Mouse (Mus musculus): Measurements from ENCODE around the gene Gm773. TPM values are rescaled to one million over a fixed set of nuclear protein-coding genes. Genes with fewer than 3 reads are reported as not detected.
"Not testable (repeated sequence)": the region's sequence is repeated elsewhere in the genome, so short reads cannot be mapped to it uniquely, and the experiment has no call there.

The Gm773 gene
- polyA plus RNA-seq (2016; fragmentation: Nextera tagmentation; extraction: Ambion mirVana): not detected in 2 replicates

DNA sequence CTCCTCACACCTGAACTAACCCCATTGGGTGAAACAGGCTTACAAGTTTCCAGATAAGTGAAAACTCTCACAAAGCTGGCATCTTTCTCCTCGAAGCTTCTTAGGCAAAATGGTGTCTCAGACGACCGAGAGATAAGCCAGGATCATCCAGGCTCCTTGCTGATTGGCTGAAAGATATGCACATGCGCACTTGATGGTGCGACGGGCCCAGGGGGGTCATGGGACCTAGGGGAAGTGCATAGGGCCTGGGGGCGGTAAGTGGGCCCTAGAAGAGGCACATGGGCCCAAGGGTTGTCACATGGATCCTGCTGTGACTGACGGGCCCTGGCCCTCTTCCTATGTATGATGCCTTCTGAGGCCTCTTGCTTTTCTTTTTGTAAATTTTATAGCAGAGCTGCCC is at the start of gene Gm773:
TSS of gene Gm773 (minus strand) at position 111 of the 400 bp plus-strand sequence.
- Histone ChIP-seq H3K4me3 (no peak within 1 kb of the TSS), H3K27ac (ENCODE audit: poor library complexity, severe bottlenecking) (no peak within 1 kb of the TSS), H3K9me3 (replicated peaks) (no peaks in the 10 kb centered on the region), H3K27me3 (replicated peaks) (no peaks in the 10 kb centered on the region), H3K4me1 (replicated peaks) (no peaks in the 10 kb centered on the region), H3K36me3 (no peaks in the 10 kb centered on the region), H3K9ac (no peak within 1 kb of the TSS), H3K4me2 (no peak within 1 kb of the TSS)
- WGBS: 80% methylated on average over 8 of the region's 8 CpGs
- ATAC-seq (ENCODE audit: insufficient number of reproducible peaks, low FRiP score): no peak

DNA sequence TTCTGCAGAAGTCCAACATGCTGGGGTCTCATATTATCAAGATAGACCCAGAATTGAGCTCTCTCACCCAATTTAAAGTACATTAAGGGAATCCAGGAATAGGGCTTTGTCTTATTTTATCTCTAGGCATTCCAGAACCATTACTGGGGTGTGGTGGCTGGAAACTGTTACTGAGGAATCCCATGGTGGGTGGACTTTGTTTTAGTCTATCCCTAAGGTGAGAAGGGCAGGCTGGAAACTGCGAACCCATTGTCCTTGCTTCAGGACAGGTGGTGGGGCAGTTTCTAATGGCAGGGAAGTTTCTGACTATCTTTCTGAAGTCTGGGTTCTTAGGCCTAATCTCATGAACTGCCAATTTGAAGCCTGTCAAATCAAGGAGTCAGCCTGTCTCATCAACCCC is 26.2 kb downstream of the Gm773 start:
- not testable (repeated sequence) for H3K36me3 ChIP-seq; H3K27me3 ChIP-seq (replicated peaks); H3K9me3 ChIP-seq (replicated peaks); H3K4me3 ChIP-seq; H3K4me2 ChIP-seq; H3K4me1 ChIP-seq (replicated peaks); H3K27ac ChIP-seq (ENCODE audit: poor library complexity, severe bottlenecking); ATAC-seq (ENCODE audit: insufficient number of reproducible peaks, low FRiP score); H3K9ac ChIP-seq
- WGBS: no CpG with 5 or more reads among the region's 1 CpGs

- no peaks in the 10 kb centered on the region for H3K27me3 ChIP-seq (replicated peaks)
- no peaks in the 10 kb centered on the region for H3K4me1 ChIP-seq (replicated peaks)
- H3K27ac ChIP-seq (ENCODE audit: poor library complexity, severe bottlenecking): no peak overlapping the region
- no peak for ATAC-seq (ENCODE audit: insufficient number of reproducible peaks, low FRiP score)
- 91% methylated on average over 2 of the region's 2 CpGs for WGBS
- no peaks in the 10 kb centered on the region for H3K9me3 ChIP-seq (replicated peaks)
- no peak overlapping the region for H3K9ac ChIP-seq
- H3K4me2 ChIP-seq: no peak overlapping the region
- H3K36me3 ChIP-seq: no peaks in the 10 kb centered on the region
- no peak overlapping the region for H3K4me3 ChIP-seq
Observed at GRCm38 (mm10) chrX:56151396-56151795, 61.3 kb downstream of the Gm773 start.

Other genes with a start within 250 kb of the Gm773 start
- gene 3830403N18Rik, start 76.3 kb downstream of the Gm773 start, polyA plus RNA-seq (2016; fragmentation: Nextera tagmentation; extraction: Ambion mirVana): 3.1 and 3.7 TPM in 2 replicates
- gene Zfp449, start 133.5 kb upstream of the Gm773 start, polyA plus RNA-seq (2016; fragmentation: Nextera tagmentation; extraction: Ambion mirVana): 7.5 and 8.9 TPM in 2 replicates
- 3.6 and 3.7 TPM in 2 replicates for gene Smim10l2a, start 161.7 kb upstream of the Gm773 start, polyA plus RNA-seq (2016; fragmentation: Nextera tagmentation; extraction: Ambion mirVana)
- gene Gm2174, start 235.1 kb upstream of the Gm773 start, polyA plus RNA-seq (2016; fragmentation: Nextera tagmentation; extraction: Ambion mirVana): 2.1 TPM in 1 of 2 replicates, not detected in the other
- 18.1 and 20.1 TPM in 2 replicates for gene Ints6l, start 242.0 kb upstream of the Gm773 start, polyA plus RNA-seq (2016; fragmentation: Nextera tagmentation; extraction: Ambion mirVana)